Mouse (Mus musculus) urinary bladder, postnatal 14 days (tissue): ENCODE measurements around the gene Gns.
A peak's percentile ranks its signal among the peaks of the same experiment; 100 is the strongest.

Source experiments
- DNase-seq: peaks from one replicate; pipeline ENCODE4 v3.0.0; 2021; ENCODE audit warnings: low spot score

Gns gene

GRCm38 (mm10) chr10:121403104-121403503 is 38.2 kb downstream of the Gns start:
- DNase-seq = no peak

- DNase-seq = no peak
These were observed 39.1 kb downstream of the Gns start for GRCm38 (mm10) chr10:121403946-121404345.

DNA sequence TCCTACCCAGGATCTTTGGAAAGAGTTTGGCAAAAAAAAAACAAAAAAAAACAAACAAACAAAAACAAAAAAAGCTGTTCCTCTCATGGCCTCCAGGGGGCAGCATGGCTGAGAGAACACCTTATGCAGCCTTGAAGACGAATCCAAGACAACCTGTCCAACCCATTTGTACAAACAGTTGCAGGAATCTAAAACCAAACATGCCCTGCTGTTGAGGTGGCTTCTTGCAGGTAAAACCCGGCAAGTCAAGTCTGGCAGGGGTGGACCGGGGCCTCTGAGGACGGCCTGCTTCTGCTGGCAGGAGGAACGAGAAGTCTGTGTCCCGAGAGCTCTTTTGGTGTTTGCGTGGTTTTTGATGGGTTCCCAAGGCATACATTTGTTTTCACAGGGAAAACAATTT is 44.8 kb downstream of the Gns start:
- DNase-seq = peak; percentile 74

- DNase-seq = no peak
These were observed 47.0 kb downstream of the Gns start for GRCm38 (mm10) chr10:121411721-121412455.

- no peak for DNase-seq
These were observed 47.9 kb downstream of the Gns start for GRCm38 (mm10) chr10:121412824-121413223.

DNA sequence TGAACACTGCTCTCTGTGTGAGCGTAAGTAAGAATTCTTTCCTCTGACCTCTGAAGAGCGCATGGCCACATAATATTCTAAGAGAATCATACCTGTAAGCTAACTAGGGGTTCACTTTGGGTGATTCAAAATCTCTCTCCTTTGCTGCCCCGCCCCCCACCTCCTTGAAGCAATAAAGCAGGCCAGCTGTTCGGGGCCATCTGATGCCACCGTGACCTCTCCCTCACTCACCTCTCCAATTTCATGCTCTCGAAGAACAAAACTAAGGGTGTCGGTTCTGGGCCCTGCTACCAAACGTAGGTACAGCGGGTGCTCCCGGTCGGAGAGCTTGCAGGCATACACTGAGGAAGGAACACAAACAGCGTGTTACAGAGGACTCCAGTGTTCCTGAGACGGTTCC is 49.2 kb downstream of the Gns start:
- DNase-seq = no peak

- no peak for DNase-seq
These were observed 53.9 kb downstream of the Gns start for GRCm38 (mm10) chr10:121418835-121419234.

GRCm38 (mm10) chr10:121419640-121420470 is 55.0 kb downstream of the Gns start:
- DNase-seq = peak; percentile 61

DNA sequence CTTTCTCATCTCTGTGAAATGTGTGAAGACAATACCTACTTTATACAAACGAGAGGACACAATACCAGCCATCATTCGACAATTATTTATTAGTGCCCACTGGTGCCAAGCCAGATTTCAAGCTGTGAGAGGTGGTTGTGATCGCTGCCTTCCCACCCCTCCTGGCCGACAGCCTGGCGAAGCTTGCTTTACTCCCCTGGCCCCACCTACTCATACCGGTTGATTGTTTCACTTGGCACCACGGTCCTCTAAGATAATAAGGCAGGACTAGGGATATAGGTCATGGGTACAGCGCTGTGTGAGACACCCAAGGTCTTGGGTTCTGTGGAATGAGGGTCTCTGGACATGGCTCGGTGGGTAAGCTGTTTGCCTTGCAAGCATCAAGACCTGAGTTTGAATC is 56.1 kb downstream of the Gns start:
- DNase-seq = no peak

- DNase-seq = no peak
These were observed 56.9 kb downstream of the Gns start for GRCm38 (mm10) chr10:121421657-121422290.

GRCm38 (mm10) chr10:121422294-121422693 is 57.4 kb downstream of the Gns start:
- no peak for DNase-seq

DNA sequence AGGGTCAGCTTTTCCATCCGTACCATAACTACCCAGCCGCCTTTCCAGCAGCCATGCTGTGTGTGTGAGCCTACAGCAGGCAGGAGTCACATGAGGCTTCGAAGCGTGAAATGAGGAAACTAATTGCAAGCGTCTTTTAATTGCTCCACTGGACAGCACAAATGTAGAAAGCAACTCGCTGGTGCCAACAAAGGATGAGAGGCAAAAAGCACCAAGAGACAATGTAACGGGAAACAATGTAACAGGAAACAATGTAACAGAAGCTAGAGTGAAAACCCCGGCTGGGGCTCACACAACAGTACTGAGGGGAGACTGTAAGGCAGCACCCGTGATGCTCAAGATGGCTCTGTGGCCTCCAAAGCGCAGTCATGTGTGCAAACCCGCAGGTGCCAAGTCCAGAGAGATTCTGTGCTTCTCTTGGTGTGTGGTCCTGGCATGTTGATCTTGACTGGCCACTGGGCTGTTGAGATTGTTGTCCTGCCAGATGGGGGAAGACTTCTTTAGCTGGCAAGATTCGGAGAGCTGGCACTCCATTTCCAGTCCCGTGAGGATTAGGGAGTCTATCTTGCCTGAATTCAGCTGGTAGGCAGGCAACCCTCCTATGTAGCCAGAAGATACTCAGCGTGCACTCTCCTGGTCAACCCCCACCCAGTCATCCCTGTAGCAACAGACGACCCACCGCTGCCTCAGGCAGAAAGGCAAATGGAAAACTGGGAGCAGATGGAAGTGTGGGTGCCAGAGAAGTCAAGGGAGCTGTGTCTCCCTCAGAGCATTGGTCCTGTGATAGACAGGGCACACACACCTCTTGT is 58.9 kb downstream of the Gns start:
- no peak for DNase-seq

GRCm38 (mm10) chr10:121424455-121424854 is 59.6 kb downstream of the Gns start:
- DNase-seq = no peak

- no peak for DNase-seq
These were observed 60.2 kb downstream of the Gns start for GRCm38 (mm10) chr10:121425079-121425478.

DNA sequence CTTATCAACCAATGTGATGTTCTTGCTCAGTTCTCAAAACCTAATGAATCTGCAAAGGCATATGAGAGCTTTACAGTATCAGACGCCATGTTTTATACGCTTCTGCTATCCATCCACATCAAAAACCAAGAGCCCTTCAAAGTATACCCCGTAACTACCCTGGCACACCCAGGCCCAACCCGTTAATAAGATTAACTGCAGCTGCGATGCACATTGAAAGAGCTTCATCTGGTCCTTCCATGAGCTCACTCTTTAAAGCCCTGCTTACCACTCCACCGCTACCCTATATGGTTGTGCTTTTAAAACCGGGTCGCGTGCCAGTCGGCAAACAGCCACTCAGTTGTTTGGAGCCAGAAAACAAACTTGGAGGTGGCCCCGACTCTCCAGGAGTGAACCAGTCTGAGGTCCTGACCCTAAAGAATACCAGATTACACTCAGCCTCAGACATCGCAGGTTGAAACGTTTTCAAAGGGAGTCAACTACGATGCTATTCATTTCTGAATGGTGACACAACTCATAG is 60.7 kb downstream of the Gns start:
- no peak for DNase-seq

GRCm38 (mm10) chr10:121426458-121427070 is 61.7 kb downstream of the Gns start:
- DNase-seq = no peak

DNA sequence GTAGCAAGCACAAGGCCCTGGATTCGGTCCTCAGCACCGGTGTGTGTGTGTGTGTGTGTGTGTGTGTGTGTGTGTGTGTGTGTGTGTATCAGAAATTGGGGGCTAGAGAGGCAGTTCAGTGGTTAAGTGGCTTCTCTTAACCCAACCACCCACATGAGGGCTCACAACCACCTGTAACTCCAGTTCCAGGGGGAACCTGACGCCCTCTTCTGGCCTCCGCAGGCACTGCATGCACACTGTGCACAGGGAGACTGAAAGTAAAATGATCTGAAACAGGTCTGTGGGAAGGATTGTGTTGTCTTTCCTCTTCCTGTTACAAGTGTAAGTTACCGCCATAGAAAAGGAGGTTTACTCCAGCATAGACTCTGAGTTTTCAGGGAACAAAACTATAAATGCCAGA is 62.2 kb downstream of the Gns start:
- DNase-seq = peak; percentile 49

DNA sequence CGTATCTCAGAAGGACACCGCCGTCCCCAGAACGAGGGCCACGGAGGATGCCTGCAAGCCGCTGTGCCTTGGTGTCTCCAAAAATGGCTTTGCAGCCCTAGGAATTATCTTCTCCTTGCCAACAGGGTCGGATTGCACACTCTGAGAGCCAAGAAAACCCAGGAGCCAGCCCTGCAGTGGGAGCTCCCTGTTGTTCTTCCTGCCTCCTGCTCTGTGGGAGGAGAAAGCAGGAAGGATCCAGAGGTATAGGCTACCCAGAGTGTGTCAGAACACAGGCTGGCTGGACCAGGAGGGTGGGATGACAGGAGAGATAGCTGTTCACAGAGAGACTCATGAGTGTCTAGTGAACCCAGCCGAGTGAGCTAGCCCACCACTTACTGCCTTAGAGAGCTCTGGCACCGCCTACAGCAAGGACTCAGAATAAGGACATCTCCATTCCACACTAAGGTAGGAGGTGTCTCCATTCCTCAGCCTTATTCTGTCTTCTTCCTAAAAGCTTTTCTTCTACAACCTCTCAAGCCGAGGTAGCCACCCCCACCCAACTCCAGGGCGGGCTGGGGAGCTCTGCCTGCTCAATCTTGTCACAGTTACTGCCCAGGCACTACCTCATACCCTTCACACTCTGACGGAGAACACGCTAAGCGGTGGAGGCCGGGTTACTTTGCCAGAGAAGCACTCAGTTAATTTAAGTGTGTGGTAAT is 63.3 kb downstream of the Gns start:
- DNase-seq = no peak

DNA sequence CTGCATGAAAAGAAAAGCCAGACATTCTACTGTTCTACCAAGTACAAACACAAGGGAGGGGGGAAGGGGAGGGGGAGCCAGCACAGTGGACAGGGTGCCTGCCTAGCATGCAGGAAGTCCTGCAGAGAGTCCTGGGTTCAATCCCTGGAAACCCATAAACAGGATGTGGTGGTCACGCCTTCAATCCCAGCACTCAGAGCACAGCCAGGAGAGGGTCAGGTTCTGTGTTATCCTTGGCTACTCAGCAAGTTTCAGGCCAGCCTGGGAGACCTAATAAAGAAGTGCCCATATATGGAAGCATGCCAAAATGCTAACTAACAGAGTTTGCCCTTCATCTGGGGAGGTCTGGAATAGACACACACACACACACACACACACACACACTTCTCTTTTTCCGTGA is 64.2 kb downstream of the Gns start:
- no peak for DNase-seq

DNA sequence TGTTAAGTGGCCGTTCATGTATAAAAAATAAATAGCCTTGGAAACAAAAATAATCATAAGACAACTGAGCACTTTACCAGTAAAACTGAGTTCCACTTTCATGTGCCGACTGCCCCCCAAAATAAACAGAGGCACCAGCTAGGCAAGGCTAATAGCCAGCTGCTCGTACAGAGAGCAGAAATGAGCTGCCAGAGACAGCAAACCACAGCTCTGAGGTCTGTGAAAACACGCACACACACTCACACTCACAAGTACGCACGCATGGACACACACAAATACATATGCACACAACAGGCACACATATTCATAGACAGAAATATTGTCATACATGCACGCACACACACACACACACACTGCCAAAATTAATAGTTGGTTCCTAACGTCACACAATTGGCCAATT is 64.7 kb downstream of the Gns start:
- DNase-seq = no peak
